Mouse (Mus musculus) megakaryocyte-erythroid progenitor cell, adult 5 weeks (primary cell): ENCODE data around the gene Olfr1177-ps. TPM values are rescaled to one million over a fixed set of nuclear protein-coding genes. Genes with fewer than 3 reads are reported as not detected.

Experiments
- polyA plus RNA-seq: library from polyadenylated mRNA; stranded (reverse); fragments of >175 nt; gene quantifications from 2 replicates; pipeline ENCODE4 v1.2.3, GENCODE M21; 2012

Olfr1177-ps gene
- not detected in 2 replicates for polyA plus RNA-seq

DNA sequence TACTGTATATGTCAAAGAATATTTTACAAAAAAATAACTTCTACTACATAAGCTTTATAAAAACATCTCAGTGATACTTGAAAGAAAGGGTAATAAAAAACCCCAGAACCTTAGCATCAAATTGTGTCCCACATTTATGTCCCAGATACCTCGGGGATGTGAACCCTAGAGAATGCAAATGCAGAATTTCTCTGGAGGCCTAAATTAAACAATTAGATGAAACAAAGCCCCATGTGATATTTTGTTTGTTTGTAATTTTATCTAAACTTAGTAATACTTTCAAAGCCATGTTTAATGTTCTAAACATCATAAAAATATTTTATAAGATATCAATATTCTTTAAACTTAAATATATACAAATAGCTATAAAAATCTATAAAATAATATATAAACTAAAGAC is at the start of gene Olfr1177-ps:
Gene Olfr1177-ps (minus strand): TSS at position 101 of the 400 bp plus-strand sequence.

GRCm38 (mm10) chr2:88386762-88387161 is 40.5 kb upstream of the Olfr1177-ps start, which contains the start of gene Olfr1178:
Gene Olfr1178 (plus strand): TSS chr2:88387062.

DNA sequence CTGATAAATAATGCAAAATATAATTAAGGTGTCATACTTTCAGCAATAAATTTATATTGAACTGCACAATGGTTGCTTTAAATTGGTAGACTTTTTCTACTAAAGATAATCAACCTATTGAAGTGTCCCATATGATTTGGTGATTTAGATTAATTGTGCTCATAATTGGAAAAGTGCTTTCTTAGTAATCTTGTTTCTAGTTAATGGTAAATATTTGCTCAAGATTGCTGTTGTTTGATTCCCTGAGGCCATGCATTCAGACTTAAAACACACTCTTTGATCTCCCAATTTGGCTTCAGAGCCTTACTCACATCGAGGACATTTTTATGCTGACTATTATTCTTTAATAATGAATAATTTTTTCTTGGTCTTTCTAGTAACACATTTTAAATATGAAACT is 9.9 kb downstream of the Olfr1177-ps start, which contains the start of gene Olfr1176:
Gene Olfr1176 (plus strand): TSS at position 301 of the 400 bp plus-strand sequence.

GRCm38 (mm10) chr2:88327115-88327514 is 19.2 kb downstream of the Olfr1177-ps start, which contains the start of gene Olfr1175-ps:
Gene Olfr1175-ps (minus strand): TSS chr2:88327215.

DNA sequence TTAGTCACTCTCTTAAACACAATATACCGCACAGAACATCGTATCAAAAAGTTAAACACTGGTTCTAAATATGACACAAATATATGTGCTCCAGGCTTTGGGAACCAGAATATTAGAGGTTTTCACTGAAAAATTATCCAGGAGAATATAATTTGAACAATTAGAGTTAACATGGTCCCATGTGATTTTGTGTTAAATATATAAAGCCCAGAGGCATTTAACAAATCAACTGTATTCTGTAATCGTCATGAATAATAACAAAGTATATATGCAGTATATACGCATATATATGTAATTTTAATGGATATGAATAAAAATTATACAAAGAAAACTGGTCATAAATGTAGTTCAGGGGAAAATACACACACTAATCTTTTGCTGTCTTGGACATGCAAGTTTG is 31.3 kb downstream of the Olfr1177-ps start, which contains the start of gene Olfr1174-ps:
Gene Olfr1174-ps (minus strand): TSS at position 101 of the 400 bp plus-strand sequence.

Other genes starting within 250 kb of the Olfr1177-ps start
- gene Olfr1166, start 218.2 kb downstream of the Olfr1177-ps start, polyA plus RNA-seq = not detected in 2 replicates
- not detected in 2 replicates for gene Olfr1167, start 191.3 kb downstream of the Olfr1177-ps start, polyA plus RNA-seq
- gene Olfr1168, start 164.6 kb downstream of the Olfr1177-ps start, polyA plus RNA-seq = not detected in 2 replicates
- not detected in 2 replicates for gene Olfr1170, start 118.2 kb downstream of the Olfr1177-ps start, polyA plus RNA-seq
- gene Olfr1173, start 66.6 kb downstream of the Olfr1177-ps start, polyA plus RNA-seq = not detected in 2 replicates
- gene Olfr1174-ps, start 31.4 kb downstream of the Olfr1177-ps start, polyA plus RNA-seq = not detected in 2 replicates
- not detected in 2 replicates for gene Olfr1175-ps, start 19.3 kb downstream of the Olfr1177-ps start, polyA plus RNA-seq
- gene Olfr1176, start 9.8 kb downstream of the Olfr1177-ps start, polyA plus RNA-seq = not detected in 2 replicates
- not detected in 2 replicates for gene Olfr1178, start 40.6 kb upstream of the Olfr1177-ps start, polyA plus RNA-seq
- not detected in 2 replicates for gene Olfr1179, start 60.0 kb upstream of the Olfr1177-ps start, polyA plus RNA-seq
- not detected in 2 replicates for gene Olfr1180, start 72.7 kb upstream of the Olfr1177-ps start, polyA plus RNA-seq
- not detected in 2 replicates for gene Olfr1181, start 79.7 kb upstream of the Olfr1177-ps start, polyA plus RNA-seq
- gene Gm13757, start 102.6 kb upstream of the Olfr1177-ps start, polyA plus RNA-seq = not detected in 2 replicates
- gene Olfr1183, start 108.4 kb upstream of the Olfr1177-ps start, polyA plus RNA-seq = not detected in 2 replicates
- gene Olfr1184, start 137.1 kb upstream of the Olfr1177-ps start, polyA plus RNA-seq = not detected in 2 replicates
- not detected in 2 replicates for gene Olfr1185-ps1, start 146.8 kb upstream of the Olfr1177-ps start, polyA plus RNA-seq
- gene Olfr1186, start 172.1 kb upstream of the Olfr1177-ps start, polyA plus RNA-seq = not detected in 2 replicates
- not detected in 2 replicates for gene Olfr1188, start 210.4 kb upstream of the Olfr1177-ps start, polyA plus RNA-seq
- gene Olfr1189, start 240.0 kb upstream of the Olfr1177-ps start, polyA plus RNA-seq = not detected in 2 replicates